Mouse (Mus musculus) heart, postnatal 0 days (tissue): Measurements from ENCODE around the gene Lrrk1.

Experiments used
- CTCF ChIP-seq: IDR thresholded peaks from 2 replicates; pipeline ENCODE4 v1.5.1; 2016; ENCODE audit warnings: antibody characterized with exemption, control low read depth, low read depth
- EP300 ChIP-seq: IDR thresholded peaks from 2 replicates; pipeline ENCODE4 v1.6.1; 2016; ENCODE audit warnings: antibody characterized with exemption, low read depth

DNA sequence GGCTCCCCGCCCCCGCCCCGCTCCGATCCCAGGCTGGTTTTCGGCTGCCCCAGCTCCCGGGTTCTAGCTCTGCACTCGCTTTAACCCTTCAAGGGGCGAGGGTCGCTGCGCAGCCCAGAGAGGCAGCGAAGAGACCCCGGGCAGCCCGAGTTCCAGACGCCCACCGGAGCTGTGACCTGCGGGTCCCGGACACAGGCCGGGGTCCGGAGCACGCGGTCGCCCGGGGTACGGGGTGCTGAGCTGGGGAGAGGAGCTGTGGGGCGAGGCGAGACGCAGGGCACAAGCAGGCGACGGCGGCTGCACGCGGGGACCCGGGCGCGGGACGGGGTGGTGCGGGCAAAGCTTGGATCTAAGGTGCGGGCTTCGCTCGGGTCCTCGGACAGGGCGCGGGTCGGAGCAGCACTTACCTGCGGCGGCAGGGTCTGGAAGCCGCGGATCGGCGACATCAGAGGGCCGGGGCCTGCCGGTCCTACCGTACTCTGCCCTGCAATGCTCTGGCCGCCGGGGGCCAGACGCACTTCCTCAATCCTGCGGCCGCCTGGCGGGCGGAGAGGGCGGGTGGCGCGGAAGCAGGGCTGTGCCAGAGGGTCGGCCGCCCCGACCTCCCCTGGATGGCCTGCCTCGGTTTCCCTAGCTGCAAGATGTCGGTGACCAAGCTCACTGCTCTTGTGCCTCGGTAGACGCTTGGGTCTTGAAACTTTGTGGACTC lies at the start of gene Lrrk1:
- TF ChIP-seq EP300 = no peak
- peak; percentile 44 for TF ChIP-seq CTCF
